Mouse (Mus musculus) erythroblast, embryonic 14.5 days (primary cell): ENCODE data around the gene Lman1l.

Experiments
- GATA1 ChIP-seq: IDR thresholded peaks from 2 replicates; pipeline ENCODE4 v1.6.1; 2012; ENCODE audit warnings: low read length, inconsistent platforms, mixed read lengths
- TAL1 ChIP-seq: IDR thresholded peaks from 3 replicates; pipeline ENCODE4 v1.6.1; 2012; ENCODE audit warnings: low read length, inconsistent platforms, mixed read lengths

DNA sequence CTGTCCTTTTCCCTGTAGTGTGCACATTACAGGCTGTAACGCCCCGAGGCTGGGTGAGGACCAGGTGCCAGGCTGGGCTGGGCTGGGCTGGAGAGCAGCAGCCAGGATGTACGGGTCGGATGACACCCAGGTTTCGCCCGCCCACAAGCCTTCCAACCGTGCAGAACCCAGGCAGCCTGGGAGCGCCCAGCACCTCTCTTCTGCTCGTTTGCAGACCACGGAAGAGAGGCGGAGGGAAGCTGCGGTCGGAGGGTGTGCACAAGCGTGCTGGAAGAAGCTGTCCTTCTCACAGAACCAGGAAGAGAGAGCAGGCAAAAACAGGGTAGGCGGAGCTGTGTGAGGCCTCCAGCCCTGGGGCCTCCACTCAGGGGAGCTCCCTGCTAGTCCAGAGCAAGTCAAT is 19.8 kb upstream of the Lman1l start:
- TF ChIP-seq TAL1: no peak
- no peak for TF ChIP-seq GATA1
